Mouse (Mus musculus) naive thymus-derived CD4-positive, alpha-beta T cell, adult 2 months (primary cell): ENCODE measurements around the gene Adad2.

Experiments
- DNase-seq: peaks from one replicate; pipeline ENCODE4 v3.0.0-alpha.2; 2011; ENCODE audit warnings: low read depth

Adad2 gene

GRCm38 (mm10) chr8:119612471-119612870 lies at the start of gene Adad2:
Gene Adad2, plus strand, starts transcription at chr8:119612747.
- DNase-seq: no peak

DNA sequence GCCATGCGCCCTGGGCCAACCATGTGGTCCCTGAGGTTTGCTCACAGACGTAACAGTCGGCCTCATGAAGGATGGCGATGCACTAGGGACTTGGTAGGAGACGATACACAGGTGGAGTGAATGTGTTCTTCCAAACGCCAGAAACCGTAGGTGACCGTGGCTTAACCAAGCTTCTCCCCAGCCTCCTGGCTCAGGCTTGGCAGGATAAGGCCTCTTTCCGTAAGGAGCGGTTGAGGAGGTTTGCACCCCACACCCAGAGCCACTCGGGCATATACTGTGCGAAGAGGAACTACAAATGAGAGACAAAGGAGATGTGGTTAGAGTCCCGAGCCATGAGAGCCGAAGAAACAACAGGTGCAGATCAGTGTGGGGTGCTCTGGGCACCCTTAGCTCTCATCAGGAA lies 48.7 kb upstream of the Adad2 start:
- no peak for DNase-seq

DNA sequence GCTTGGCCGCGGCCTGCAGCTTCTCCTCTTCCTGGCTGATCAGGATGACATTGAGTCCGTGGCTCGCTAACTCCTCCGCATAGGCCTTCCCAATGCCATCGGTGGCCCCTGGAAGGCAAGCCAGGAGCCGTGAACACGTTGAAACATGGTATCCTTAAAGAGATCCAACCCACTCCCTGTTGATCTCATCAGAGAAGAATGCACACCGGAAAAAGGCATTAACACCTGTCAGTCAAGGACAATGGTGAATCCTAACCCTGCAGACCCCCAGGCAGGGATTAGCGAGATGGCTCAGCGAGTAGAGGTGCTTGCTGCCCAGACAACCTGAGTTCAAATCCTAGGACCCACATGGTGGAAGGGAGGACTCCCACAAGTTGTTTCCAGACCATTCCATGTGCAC lies 46.2 kb upstream of the Adad2 start:
- no peak for DNase-seq

GRCm38 (mm10) chr8:119568251-119568650 lies 44.3 kb upstream of the Adad2 start:
- no peak for DNase-seq

- DNase-seq: no peak
These were observed 43.6 kb upstream of the Adad2 start for GRCm38 (mm10) chr8:119568951-119569350.

DNA sequence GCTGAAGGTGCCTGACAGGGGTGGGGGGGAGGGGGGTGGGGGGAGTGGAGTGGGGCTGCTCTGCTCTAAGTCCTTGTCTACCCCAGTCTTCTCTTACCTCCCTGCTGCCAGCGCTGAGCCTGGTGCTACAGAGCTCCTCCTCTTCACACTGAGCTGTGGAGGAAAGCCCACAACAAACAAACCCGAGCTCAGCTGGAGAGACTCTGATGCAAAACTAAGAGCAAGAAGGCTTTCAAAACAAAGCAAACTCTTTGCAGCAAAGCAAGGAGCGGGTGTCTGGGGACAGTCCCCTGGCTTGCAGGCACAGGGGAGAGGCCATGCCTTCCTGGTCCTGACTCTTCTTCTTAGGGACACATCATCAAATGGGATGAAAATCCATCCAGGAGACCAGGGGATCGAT lies 42.7 kb upstream of the Adad2 start:
- peak; percentile 88 for DNase-seq

- no peak for DNase-seq
These were observed 41.4 kb upstream of the Adad2 start for GRCm38 (mm10) chr8:119571135-119571534.

- DNase-seq: no peak
These were observed 40.1 kb upstream of the Adad2 start for GRCm38 (mm10) chr8:119572411-119572810.

DNA sequence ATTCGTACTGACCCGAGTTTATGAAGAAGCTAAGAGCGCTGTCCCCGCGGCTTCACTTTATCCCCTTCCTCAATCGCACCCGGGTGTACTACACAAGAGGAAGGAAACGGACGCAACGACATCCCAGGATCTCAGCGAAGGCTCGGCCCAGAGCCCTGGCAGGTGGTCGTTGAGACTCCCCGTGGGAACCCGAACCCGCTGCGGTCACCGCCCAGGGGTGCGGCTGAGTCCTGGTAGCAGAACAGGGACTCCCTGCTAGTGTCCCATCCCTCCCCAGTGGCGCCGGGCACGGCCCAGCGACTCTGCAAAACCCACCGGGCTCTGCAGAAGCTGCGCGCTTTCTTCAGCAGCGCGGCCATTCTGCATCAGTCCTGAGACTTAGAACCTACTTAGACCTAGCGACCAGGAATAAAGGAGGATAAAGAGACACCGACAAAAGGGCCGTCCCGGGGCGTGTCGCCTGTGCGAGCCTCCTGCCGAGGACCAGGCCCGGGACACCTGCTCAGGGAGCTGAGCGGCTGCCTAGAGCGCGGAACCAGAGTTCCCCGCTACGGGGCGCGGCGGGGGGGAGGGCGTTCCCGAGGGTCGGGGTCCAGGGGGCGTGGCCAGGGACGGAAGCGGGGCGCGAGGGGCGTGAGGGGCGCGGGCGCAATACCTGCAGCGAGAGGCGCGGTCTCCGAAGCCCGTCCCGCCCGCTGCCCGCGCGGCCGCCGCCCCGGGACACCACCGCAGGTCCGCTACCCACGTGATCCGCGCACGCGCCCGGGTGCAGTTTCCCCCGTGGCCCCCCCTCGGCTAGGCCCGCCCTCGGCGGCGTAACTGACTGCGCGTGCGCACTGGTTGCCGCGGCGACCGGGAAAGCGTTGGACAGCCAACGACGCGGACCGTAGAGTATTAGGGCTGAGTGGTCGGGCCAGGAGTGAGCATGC lies 37.8 kb upstream of the Adad2 start, which contains the start of the genes Hsdl1 and Dnaaf1:
Gene Hsdl1, minus strand, starts transcription at position 747 of the 929 bp plus-strand sequence.
Gene Dnaaf1, plus strand, starts transcription at position 799 of the 929 bp plus-strand sequence.
- DNase-seq: peak; percentile 95

DNA sequence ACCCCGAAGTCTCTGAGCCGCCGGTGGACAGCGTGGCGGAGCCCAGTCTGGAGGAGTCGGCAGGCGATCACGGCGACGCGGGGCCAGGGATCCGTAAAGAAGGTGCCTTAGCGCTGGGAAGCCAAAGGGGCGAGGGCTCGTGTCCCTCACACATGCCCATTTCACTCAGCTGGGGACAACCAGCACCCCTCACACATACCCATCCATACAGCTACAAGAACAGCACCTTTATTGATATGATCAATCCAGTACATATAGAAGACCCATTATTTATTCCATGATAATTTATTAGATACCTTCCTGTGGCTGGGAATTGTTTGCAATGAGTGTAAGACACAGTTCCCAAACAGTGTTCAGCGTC lies 37.2 kb upstream of the Adad2 start:
- DNase-seq: no peak

DNA sequence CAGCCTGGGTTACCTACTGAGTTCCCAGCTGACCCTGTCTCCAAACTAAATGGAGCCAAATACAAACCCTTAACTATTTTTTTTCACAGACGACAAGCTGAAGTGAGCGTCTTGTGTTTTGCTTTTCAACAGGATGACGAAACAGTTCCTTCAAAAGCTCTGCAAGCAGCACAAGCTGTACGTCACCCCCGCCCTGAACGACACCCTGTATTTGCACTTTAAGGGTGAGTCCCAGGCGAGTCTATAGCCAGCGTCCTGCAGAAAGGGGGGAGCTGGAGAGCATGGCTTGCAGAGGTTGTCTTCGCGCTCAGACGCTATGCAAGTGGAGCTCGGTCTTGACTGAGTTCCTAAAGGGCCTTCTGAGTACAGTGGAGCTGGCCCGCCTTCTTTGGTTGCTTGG lies 33.5 kb upstream of the Adad2 start:
- DNase-seq: no peak

DNA sequence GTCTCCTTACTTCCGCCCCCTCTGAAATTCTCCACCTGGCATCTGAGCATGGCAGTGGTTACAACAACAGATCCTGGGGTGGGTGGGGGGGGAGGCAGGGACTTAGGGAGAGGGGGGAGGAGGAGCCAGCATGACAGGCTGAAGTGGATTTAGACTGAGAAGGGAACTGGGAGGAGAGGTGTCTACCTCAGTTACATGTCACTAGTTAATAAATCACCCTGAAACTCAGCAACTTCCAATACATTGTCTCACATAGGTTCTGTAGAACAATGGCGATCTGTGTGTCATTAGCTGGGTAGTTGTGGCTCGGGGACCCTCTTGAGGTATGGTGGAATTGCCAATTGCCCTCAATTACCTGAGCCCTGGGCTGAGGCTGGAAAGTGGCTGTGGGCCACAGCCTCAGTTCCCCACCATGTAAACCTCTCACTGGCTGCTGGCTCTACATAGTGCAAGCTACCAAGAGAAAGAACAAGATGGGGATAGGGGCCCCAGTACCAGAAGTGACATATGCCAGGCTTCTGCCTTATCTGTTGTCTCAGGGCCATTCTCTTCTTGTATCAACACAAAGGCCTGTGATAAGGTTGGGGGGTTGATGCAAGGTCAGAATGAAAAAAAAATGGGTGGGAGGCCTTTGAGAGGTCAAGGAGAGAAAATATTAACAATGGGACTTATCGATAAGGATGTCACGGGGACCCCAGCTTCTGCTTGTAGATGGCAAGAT lies 31.9 kb upstream of the Adad2 start:
- DNase-seq: no peak

GRCm38 (mm10) chr8:119585901-119586300 lies 26.6 kb upstream of the Adad2 start:
- peak; percentile 84 for DNase-seq

DNA sequence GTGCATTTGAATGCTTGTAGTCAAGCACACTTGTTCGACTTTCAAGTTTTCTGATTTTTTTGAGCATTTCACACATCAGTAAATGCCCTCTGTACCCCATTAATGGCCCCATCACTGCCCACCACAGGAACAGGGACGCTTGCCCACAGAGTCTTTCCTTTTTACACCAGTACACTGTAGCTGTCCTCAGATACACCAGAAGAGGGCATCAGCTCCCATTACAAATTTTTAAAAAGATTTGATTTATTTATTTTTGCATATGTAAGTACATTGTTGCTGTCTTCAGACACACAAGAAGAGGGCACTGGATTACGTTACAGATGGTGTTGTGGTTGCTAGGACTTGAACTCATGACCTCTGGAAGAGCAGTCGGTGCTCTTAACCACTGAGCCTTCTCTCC lies 24.2 kb upstream of the Adad2 start:
- DNase-seq: peak; percentile 5

- DNase-seq: no peak
These were observed 23.7 kb upstream of the Adad2 start for GRCm38 (mm10) chr8:119588844-119589243.

DNA sequence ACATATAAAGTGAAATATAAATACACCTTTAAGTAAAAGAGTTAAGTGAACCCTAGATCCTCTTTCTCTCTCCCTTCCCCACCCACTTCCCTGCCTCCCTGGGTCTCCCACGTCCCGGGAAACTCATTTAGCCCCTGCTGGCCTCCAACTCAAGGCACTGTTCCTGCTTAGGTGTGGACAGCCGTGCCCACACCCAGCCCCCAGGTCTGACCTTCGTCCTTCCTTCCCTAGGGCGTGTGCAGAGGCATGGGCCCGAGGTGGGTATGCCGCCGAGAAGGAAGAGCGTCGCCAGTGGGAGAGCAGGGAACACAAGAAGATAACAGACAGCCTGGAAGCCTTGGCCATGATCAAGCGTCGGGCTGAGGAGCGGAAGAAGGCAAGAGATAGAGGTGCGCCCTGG lies 22.2 kb upstream of the Adad2 start:
- no peak for DNase-seq

DNA sequence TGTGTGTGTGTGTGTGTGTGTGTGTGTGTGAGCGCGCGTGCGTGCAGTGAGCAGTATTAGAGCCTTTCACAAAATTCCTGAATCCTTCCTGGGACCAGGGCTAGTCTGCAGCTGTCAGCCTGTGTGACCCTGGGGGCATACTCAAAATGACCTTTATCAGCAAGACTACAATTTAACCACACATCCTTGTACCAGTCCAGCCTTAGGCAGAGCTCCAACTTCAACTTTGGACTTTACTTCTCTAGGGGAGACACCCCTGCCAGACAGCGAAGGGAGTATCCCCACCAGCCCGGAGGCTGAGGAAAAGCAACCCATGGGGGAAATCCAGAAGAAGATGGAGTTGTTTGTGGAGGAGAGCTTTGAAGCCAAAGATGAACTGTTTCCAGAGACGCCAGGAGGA lies 21.1 kb upstream of the Adad2 start:
- DNase-seq: no peak

DNA sequence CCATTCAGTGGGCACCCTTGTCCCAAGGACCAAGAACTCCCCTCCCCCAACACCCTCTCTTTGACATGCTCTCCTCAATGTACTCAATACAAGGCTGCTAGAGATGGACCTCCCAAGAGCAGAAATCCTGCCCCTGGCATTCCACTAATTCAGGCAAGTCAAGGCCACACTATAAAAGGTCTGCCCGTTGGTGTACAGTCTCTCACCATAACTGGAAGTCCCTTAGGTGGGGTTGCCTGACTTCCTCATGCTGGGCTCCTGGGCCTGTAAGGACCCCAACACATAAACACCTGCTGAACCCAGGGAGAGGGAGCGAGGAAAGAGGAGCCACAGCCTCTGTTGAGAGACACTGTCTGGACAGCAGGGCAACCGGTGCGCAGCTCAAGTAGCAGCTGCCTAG lies 8.8 kb upstream of the Adad2 start:
- no peak for DNase-seq

- no peak for DNase-seq
These were observed 8.1 kb upstream of the Adad2 start for GRCm38 (mm10) chr8:119604398-119604803.

GRCm38 (mm10) chr8:119604996-119605395 lies 7.6 kb upstream of the Adad2 start, which contains the start of gene Taf1c:
Gene Taf1c, minus strand, starts transcription at chr8:119605222.
- peak; percentile 96 for DNase-seq

DNA sequence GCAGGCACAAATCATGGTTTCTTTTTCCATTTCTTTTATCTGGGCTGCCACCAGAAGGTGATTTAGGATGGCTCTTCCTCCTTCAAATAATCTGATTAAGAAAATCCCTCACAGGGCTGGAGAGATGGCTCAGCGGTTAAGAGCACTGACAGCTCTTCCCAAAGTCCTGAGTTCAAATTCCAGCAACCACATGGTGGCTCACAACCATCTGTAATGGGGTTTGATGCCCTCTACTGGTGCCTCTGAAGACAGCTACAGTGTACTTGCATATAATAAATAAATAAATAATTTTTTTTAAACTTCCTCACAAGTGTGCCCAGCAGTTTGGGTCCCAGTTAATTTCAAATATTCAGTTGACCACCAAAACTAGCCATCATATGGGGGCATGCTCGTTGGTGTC lies 6.3 kb upstream of the Adad2 start:
- DNase-seq: peak; percentile 48

DNA sequence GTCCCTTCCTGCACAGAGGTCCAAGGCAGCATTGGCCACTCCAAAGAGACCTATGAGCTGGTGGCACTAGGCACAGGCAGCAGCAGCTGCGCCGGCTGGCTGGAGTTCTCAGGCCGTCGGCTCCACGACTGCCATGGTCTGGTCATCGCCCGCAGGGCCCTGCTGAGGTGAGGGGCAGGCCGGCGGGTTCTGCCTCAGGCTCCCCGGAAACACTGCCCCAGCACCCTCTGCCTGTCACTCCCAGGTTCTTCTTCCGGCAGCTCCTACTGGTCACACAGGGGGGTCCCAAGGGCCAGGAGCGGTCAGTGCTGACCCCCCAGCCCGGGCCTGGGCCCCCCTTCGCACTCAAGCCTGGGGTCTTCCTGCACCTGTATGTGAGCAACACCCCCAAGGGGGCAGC lies 2.5 kb downstream of the Adad2 start:
- DNase-seq: no peak

DNA sequence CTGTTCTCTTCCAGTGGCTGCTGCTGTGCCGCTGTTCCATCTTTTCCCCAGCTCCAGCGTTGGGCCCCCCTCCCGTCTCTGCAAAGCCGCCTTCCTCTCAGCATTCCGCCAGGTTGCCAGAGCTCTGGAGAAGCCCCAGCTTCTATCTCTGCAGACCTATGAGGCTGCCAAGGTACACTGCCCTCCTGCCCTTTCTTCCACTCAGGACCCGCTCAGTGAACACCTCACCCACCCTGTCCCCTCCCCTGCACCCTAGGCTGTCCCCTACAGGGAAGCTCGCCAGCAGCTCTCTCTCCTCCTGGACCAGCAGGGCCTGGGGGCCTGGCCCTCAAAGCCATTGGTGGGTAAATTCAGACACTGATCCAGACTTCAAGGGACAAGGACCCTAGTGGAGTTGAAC lies 3.8 kb downstream of the Adad2 start:
- no peak for DNase-seq
